Mouse (Mus musculus) gastrocnemius, postnatal 10 days (tissue): ENCODE measurements at regions not wholly inside any gene's neighbourhood (a gene's known extent, or its start where the extent isn't known, plus 50 kb on each side); places are given as distances from the start of the nearest gene placed in this dataset.
A peak's percentile ranks its signal among the peaks of the same experiment; 100 is the strongest.
"Not testable (repeated sequence)": the region's sequence is repeated elsewhere in the genome, so short reads cannot be mapped to it uniquely, and the experiment has no call there.

Experiments
- DNase-seq: peaks from one replicate; pipeline ENCODE4 v3.0.0; 2021; ENCODE audit warnings: mixed read lengths

GRCm38 (mm10) chr12:22951956-22952355 lies 828.1 kb downstream of the Gm10330 start:
- peak; percentile 7 for DNase-seq

DNA sequence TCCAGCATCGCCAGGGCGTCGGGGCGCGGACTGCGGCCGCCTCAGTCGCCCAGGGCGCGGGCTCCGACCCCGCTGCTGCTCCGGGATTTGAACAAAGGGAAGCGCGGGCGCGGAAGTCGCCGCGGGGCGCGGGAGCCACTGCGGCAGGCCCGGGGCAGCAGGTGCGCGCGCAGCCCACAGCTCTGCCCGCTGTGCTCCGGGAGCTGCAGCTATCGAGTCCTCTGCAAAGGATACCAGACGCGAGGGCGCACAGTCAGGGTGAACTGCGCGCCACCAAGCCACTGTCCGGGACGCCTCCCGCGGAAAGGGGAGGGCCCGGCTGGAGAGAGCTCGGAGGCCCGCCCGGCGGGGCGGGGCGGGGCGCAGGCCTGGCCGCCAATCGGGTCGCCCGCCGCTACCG lies 873.9 kb downstream of the Gm10330 start:
- not testable (repeated sequence) for DNase-seq
